Mouse (Mus musculus) liver, embryonic 15.5 days (tissue): Measurements from ENCODE around the gene Nfasc. TPM values are rescaled to one million over a fixed set of nuclear protein-coding genes. Genes with fewer than 3 reads are reported as not detected.

Source experiments
- ATAC-seq: fragments of 200-750 bp; cut with Nextera tagmentation; 2 replicates; pipeline ENCODE4 v1.8.0; 2017; ENCODE audit warnings: moderate number of reproducible peaks, mild to moderate bottlenecking, moderate library complexity; ENCODE audit not compliant: insufficient read depth
- H3K27ac ChIP-seq: fragments of 300-500 bp; sonication (generic); replicated peaks from 2 replicates; pipeline ENCODE4 v1.5.1; 2015; ENCODE audit warnings: mild to moderate bottlenecking, inconsistent platforms
- H3K27me3 ChIP-seq: fragments of 300-500 bp; sonication (generic); 2 replicates; pipeline ENCODE4 v1.6.1; 2015; ENCODE audit warnings: mild to moderate bottlenecking, inconsistent platforms
- H3K36me3 ChIP-seq: fragments of 300-500 bp; sonication (generic); replicated peaks from 2 replicates; pipeline ENCODE4 v1.6.1; 2015; ENCODE audit warnings: moderate library complexity, mild to moderate bottlenecking, inconsistent platforms
- H3K4me1 ChIP-seq: fragments of 300-500 bp; sonication (generic); replicated peaks from 2 replicates; pipeline ENCODE4 v1.6.1; 2015; ENCODE audit warnings: inconsistent platforms
- H3K4me2 ChIP-seq: fragments of 300-500 bp; sonication (generic); 2 replicates; pipeline ENCODE4 v1.6.1; 2015; ENCODE audit warnings: moderate library complexity, mild to moderate bottlenecking, inconsistent platforms
- H3K4me3 ChIP-seq: fragments of 300-500 bp; sonication (generic); replicated peaks from 2 replicates; pipeline ENCODE4 v1.5.1; 2015; ENCODE audit warnings: mild to moderate bottlenecking, inconsistent platforms
- H3K9ac ChIP-seq: fragments of 300-500 bp; sonication (generic); 2 replicates; pipeline ENCODE4 v1.6.1; 2015; ENCODE audit warnings: moderate library complexity, mild to moderate bottlenecking, inconsistent platforms
- H3K9me3 ChIP-seq: fragments of 300-500 bp; sonication (generic); replicated peaks from 2 replicates; pipeline ENCODE4 v1.6.1; 2016; ENCODE audit warnings: inconsistent platforms
- WGBS: fragments of 180-500 bp; shearing (Covaris S2); methylation state at CpG from one replicate; pipeline ENCODE4 v1.1.7; 2015; ENCODE audit warnings: mixed read lengths; ENCODE audit not compliant: insufficient replicate concordance; 5-methylcytosine and 5-hydroxymethylcytosine counted together
- polyA plus RNA-seq: library from polyadenylated mRNA; unstranded; fragments of >200 nt; fragmentation: Nextera tagmentation; extraction: Ambion mirVana; gene quantifications from 2 replicates; pipeline ENCODE4 v1.2.1, GENCODE M21; 2015

Nfasc gene
- polyA plus RNA-seq, 1 experiment from 2014 or later = 0.12 TPM

- ATAC-seq = no peak
- H3K36me3 ChIP-seq = no peaks in the 10 kb centered on the region
- H3K9ac ChIP-seq = no peak overlapping the region
- no peak overlapping the region for H3K4me2 ChIP-seq
- H3K4me3 ChIP-seq = no peak overlapping the region
- WGBS = 30% methylated on average over 6 of the region's 6 CpGs
- no peaks in the 10 kb centered on the region for H3K9me3 ChIP-seq
- H3K27ac ChIP-seq = no peak overlapping the region
- peaks cover 13% of the 10 kb centered on the region; the same call in 1 of the 2 replicates for H3K27me3 ChIP-seq
- H3K4me1 ChIP-seq = no peaks in the 10 kb centered on the region
Measured at GRCm38 (mm10) chr1:132564946-132565345, 176.7 kb downstream of the Nfasc start.

GRCm38 (mm10) chr1:132562337-132562795, 179.2 kb downstream of the Nfasc start:
- Histone ChIP-seq H3K36me3 (no peaks in the 10 kb centered on the region), H3K4me1 (0 out of 2 replicates have a peak, but pooled peaks cover 6% of the 10 kb centered on the region), H3K4me3 (no peak overlapping the region), H3K27me3 (peaks cover 16% of the 10 kb centered on the region; the same call in 1 of the 2 replicates), H3K27ac (no peak overlapping the region), H3K9ac (no peak overlapping the region), H3K4me2 (no peak overlapping the region), H3K9me3 (no peaks in the 10 kb centered on the region)
- ATAC-seq = no peak
- WGBS = 33% methylated on average over 10 of the region's 10 CpGs

GRCm38 (mm10) chr1:132560907-132561700, 180.5 kb downstream of the Nfasc start:
- H3K4me3 ChIP-seq = no peak overlapping the region
- H3K27ac ChIP-seq = no peak overlapping the region
- no peak for ATAC-seq
- no peaks in the 10 kb centered on the region for H3K9me3 ChIP-seq
- H3K4me2 ChIP-seq = no peak overlapping the region
- peaks cover 13% of the 10 kb centered on the region; the same call in 1 of the 2 replicates for H3K27me3 ChIP-seq
- WGBS = 60% methylated on average over 8 of the region's 8 CpGs
- no peaks in the 10 kb centered on the region for H3K36me3 ChIP-seq
- 0 out of 2 replicates have a peak, but pooled peaks cover 6% of the 10 kb centered on the region for H3K4me1 ChIP-seq
- no peak overlapping the region for H3K9ac ChIP-seq

GRCm38 (mm10) chr1:132559045-132559444, 182.6 kb downstream of the Nfasc start:
- no peaks in the 10 kb centered on the region for H3K36me3 ChIP-seq
- H3K9ac ChIP-seq = no peak overlapping the region
- H3K9me3 ChIP-seq = no peaks in the 10 kb centered on the region
- WGBS = 20% methylated on average over 6 of the region's 6 CpGs
- H3K27ac ChIP-seq = no peak overlapping the region
- H3K4me2 ChIP-seq = no peak overlapping the region
- no peak for ATAC-seq
- H3K4me3 ChIP-seq = no peak overlapping the region
- H3K4me1 ChIP-seq = 0 out of 2 replicates have a peak, but pooled peaks cover 6% of the 10 kb centered on the region
- H3K27me3 ChIP-seq = peaks cover 13% of the 10 kb centered on the region; the same call in 1 of the 2 replicates

GRCm38 (mm10) chr1:132557901-132558631, 183.5 kb downstream of the Nfasc start:
- no peaks in the 10 kb centered on the region for H3K9me3 ChIP-seq
- peaks cover 13% of the 10 kb centered on the region; the same call in 1 of the 2 replicates for H3K27me3 ChIP-seq
- H3K4me1 ChIP-seq = 0 out of 2 replicates have a peak, but pooled peaks cover 6% of the 10 kb centered on the region
- peak; percentile 31; the same call in 1 of the 2 replicates for ATAC-seq
- H3K27ac ChIP-seq = no peak overlapping the region
- H3K36me3 ChIP-seq = no peaks in the 10 kb centered on the region
- WGBS = 19% methylated on average over 9 of the region's 9 CpGs
- no peak overlapping the region for H3K4me3 ChIP-seq
- no peak overlapping the region for H3K9ac ChIP-seq
- no peak overlapping the region for H3K4me2 ChIP-seq

- H3K4me2 ChIP-seq = no peak overlapping the region
- H3K9me3 ChIP-seq = no peaks in the 10 kb centered on the region
- 47% methylated on average over 8 of the region's 8 CpGs for WGBS
- H3K36me3 ChIP-seq = no peaks in the 10 kb centered on the region
- no peak overlapping the region for H3K9ac ChIP-seq
- peaks cover 67% of the 10 kb centered on the region for H3K27me3 ChIP-seq
- H3K4me3 ChIP-seq = no peak overlapping the region
- no peak overlapping the region for H3K27ac ChIP-seq
- no peaks in the 10 kb centered on the region for H3K4me1 ChIP-seq
- no peak for ATAC-seq
Measured at GRCm38 (mm10) chr1:132543789-132544188, 197.8 kb downstream of the Nfasc start.

GRCm38 (mm10) chr1:132542762-132543306, 198.8 kb downstream of the Nfasc start, which contains the start of gene Cntn2:
Gene Cntn2 (minus strand): TSS chr1:132543256.
- WGBS = 3% methylated on average over 30 of the region's 30 CpGs
- no peak within 1 kb of the TSS for H3K4me3 ChIP-seq
- H3K9ac ChIP-seq = no peak within 1 kb of the TSS
- H3K36me3 ChIP-seq = no peaks in the 10 kb centered on the region
- peaks cover 75% of the 10 kb centered on the region for H3K27me3 ChIP-seq
- H3K27ac ChIP-seq = no peak within 1 kb of the TSS
- no peaks in the 10 kb centered on the region for H3K4me1 ChIP-seq
- no peak for ATAC-seq
- no peak within 1 kb of the TSS for H3K4me2 ChIP-seq
- H3K9me3 ChIP-seq = no peaks in the 10 kb centered on the region

- H3K9me3 ChIP-seq = no peaks in the 10 kb centered on the region
- no peak overlapping the region for H3K9ac ChIP-seq
- no peak for ATAC-seq
- H3K36me3 ChIP-seq = no peaks in the 10 kb centered on the region
- no peak overlapping the region for H3K4me3 ChIP-seq
- H3K27ac ChIP-seq = no peak overlapping the region
- no peak overlapping the region for H3K4me2 ChIP-seq
- WGBS = 9% methylated on average over 5 of the region's 5 CpGs
- peaks cover 78% of the 10 kb centered on the region for H3K27me3 ChIP-seq
- H3K4me1 ChIP-seq = no peaks in the 10 kb centered on the region
Measured at GRCm38 (mm10) chr1:132541824-132542599, 199.6 kb downstream of the Nfasc start.

GRCm38 (mm10) chr1:132541171-132541823, 200.3 kb downstream of the Nfasc start:
- no peaks in the 10 kb centered on the region for H3K9me3 ChIP-seq
- H3K4me2 ChIP-seq = no peak overlapping the region
- H3K36me3 ChIP-seq = no peaks in the 10 kb centered on the region
- H3K4me3 ChIP-seq = no peak overlapping the region
- WGBS = 6% methylated on average over 14 of the region's 14 CpGs
- no peak overlapping the region for H3K9ac ChIP-seq
- H3K27me3 ChIP-seq = peaks cover 78% of the 10 kb centered on the region
- no peak overlapping the region for H3K27ac ChIP-seq
- ATAC-seq = no peak
- no peaks in the 10 kb centered on the region for H3K4me1 ChIP-seq

- H3K27me3 ChIP-seq = peaks cover 73% of the 10 kb centered on the region
- H3K4me2 ChIP-seq = no peak overlapping the region
- H3K4me3 ChIP-seq = no peak overlapping the region
- H3K36me3 ChIP-seq = no peaks in the 10 kb centered on the region
- no peak overlapping the region for H3K9ac ChIP-seq
- no peak for ATAC-seq
- H3K4me1 ChIP-seq = no peaks in the 10 kb centered on the region
- H3K9me3 ChIP-seq = no peaks in the 10 kb centered on the region
- 33% methylated on average over 7 of the region's 7 CpGs for WGBS
- no peak overlapping the region for H3K27ac ChIP-seq
Measured at GRCm38 (mm10) chr1:132540701-132541100, 200.9 kb downstream of the Nfasc start.
